Mouse (Mus musculus) lung, embryonic 14.5 days (tissue): ENCODE measurements around the gene Tmtc1. TPM values are rescaled to one million over a fixed set of nuclear protein-coding genes. Genes with fewer than 3 reads are reported as not detected.
A peak's percentile ranks its signal among the peaks of the same experiment; 100 is the strongest.

Source experiments
- ATAC-seq: fragments of 200-750 bp; cut with Nextera tagmentation; 2 replicates; pipeline ENCODE4 v1.8.0; 2017; ENCODE audit warnings: mild to moderate bottlenecking, moderate TSS enrichment, moderate library complexity; ENCODE audit not compliant: insufficient read depth
- DNase-seq: peaks from one replicate; pipeline ENCODE4 v3.0.0-alpha.2; 2015
- H3K27ac ChIP-seq: fragments of 300-500 bp; sonication (generic); 2 replicates; pipeline ENCODE4 v1.5.1; 2014; ENCODE audit warnings: low read depth, mild to moderate bottlenecking, moderate library complexity
- H3K27me3 ChIP-seq: fragments of 300-500 bp; sonication (generic); 2 replicates; pipeline ENCODE4 v1.6.1; 2014; ENCODE audit warnings: low read length, control low read depth; ENCODE audit not compliant: insufficient read depth
- H3K36me3 ChIP-seq: fragments of 300-500 bp; sonication (generic); 2 replicates; pipeline ENCODE4 v1.6.1; 2014; ENCODE audit warnings: control low read depth; ENCODE audit not compliant: insufficient read depth
- H3K4me1 ChIP-seq: fragments of 300-500 bp; sonication (generic); 2 replicates; pipeline ENCODE4 v1.6.1; 2014; ENCODE audit warnings: antibody characterized with exemption, control low read depth; ENCODE audit not compliant: insufficient read depth
- H3K4me2 ChIP-seq: fragments of 300-500 bp; sonication (generic); 2 replicates; pipeline ENCODE4 v1.6.1; 2014; ENCODE audit warnings: mild to moderate bottlenecking
- H3K4me3 ChIP-seq: fragments of 300-500 bp; sonication (generic); 2 replicates; pipeline ENCODE4 v1.5.1; 2014; ENCODE audit warnings: low read depth, low read length
- H3K9ac ChIP-seq: fragments of 300-500 bp; sonication (generic); 2 replicates; pipeline ENCODE4 v1.6.1; 2014
- H3K9me3 ChIP-seq: fragments of 300-500 bp; sonication (generic); 2 replicates; pipeline ENCODE4 v1.6.1; 2016; ENCODE audit warnings: low read depth, low read length, control low read depth
- CTCF ChIP-seq: IDR thresholded peaks from 2 replicates; pipeline ENCODE4 v1.5.1; 2016; ENCODE audit warnings: antibody characterized with exemption, low read depth
- WGBS: fragments of 180-500 bp; shearing (Covaris S2); extraction: QIAGEN DNeasy Blood & Tissue Kit; methylation state at CpG from one replicate; pipeline ENCODE4 v1.1.7; 2014; 5-methylcytosine and 5-hydroxymethylcytosine counted together
- polyA plus RNA-seq: library from polyadenylated mRNA; unstranded; fragments of >200 nt; fragmentation: Nextera tagmentation; extraction: Ambion mirVana; gene quantifications from 2 replicates; pipeline ENCODE4 v1.2.1, GENCODE M21; 2014

The Tmtc1 gene
- polyA plus RNA-seq, 1 experiment from 2014 or later = 3.6 TPM

DNA sequence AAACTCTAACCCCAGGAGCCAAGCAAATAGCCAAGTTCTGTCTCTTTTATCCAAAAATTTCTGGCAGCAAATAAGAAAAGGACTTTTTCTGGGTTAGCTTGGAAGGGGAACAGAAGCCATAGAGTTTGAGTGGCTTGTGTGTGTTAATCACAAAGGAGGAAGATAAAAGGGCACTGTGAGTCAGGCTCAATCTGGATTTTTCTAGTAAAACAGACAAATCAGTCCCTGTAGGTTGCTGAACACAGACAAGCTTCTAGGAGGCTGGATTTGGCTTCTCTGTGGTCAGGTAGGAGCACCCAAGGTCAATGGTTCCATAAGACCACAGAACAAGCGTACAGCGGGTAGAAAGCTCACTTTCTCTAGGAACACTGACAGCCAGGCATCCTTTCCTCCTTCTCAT lies 141.9 kb downstream of the Tmtc1 start:
- H3K9me3 ChIP-seq = no peaks in the 10 kb centered on the region
- ATAC-seq = no peak
- 87% methylated on average over 2 of the region's 2 CpGs for WGBS
- H3K27ac ChIP-seq = no peak overlapping the region
- no peaks in the 10 kb centered on the region for H3K4me1 ChIP-seq
- no peaks in the 10 kb centered on the region for H3K27me3 ChIP-seq
- no peak for DNase-seq
- H3K9ac ChIP-seq = no peak overlapping the region
- H3K4me3 ChIP-seq = no peak overlapping the region
- no peak overlapping the region for H3K4me2 ChIP-seq
- no peaks in the 10 kb centered on the region for H3K36me3 ChIP-seq
- TF ChIP-seq CTCF = no peak

DNA sequence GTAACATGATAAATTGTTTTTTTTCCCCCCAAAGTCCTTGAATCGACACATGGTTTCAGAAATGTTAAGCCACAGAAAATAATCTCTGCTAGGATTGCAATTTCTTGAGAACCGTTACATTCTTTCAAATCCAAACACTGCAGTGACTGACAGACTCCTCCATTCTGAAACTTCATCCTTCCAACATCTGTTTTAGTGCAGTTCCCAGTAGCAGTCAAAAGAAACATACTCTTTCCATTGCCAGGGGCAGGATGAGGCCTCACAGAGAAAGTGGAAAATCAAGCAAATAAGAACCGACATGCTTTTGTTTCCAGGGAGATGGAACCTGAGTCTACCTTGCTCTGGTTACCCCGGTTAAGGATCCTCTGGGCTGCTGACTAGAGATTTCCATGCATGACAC lies 147.1 kb downstream of the Tmtc1 start:
- Histone ChIP-seq H3K27me3 (no peaks in the 10 kb centered on the region), H3K27ac (no peak overlapping the region), H3K9ac (no peak overlapping the region), H3K9me3 (no peaks in the 10 kb centered on the region), H3K4me1 (no peaks in the 10 kb centered on the region), H3K4me3 (no peak overlapping the region), H3K4me2 (no peak overlapping the region), H3K36me3 (no peaks in the 10 kb centered on the region)
- DNase-seq (no peak), ATAC-seq (no peak)
- WGBS = 38% methylated on average over 4 of the region's 4 CpGs
- no peak for TF ChIP-seq CTCF

DNA sequence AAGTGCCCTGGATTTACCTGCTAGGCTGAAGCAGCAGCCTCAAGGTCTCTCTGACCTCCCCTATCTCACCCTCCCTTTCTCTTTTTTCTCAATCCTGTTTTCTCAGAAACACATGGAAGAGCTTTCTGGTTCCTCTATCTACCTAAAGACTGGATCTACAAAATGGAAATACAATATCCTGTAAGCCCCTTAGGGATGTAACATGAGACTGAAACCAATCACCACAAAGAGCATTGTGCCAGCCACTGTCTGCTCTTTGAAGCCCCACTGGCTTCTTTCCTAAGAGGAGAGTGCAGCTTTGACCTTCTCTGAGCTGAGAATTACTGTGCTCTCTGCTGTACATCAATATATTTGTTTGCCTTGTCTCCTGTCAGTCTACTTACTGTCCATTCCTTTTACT lies 147.8 kb downstream of the Tmtc1 start:
- Histone ChIP-seq H3K27ac (no peak overlapping the region), H3K9ac (no peak overlapping the region), H3K4me1 (no peaks in the 10 kb centered on the region), H3K36me3 (no peaks in the 10 kb centered on the region), H3K4me3 (no peak overlapping the region), H3K9me3 (no peaks in the 10 kb centered on the region), H3K27me3 (no peaks in the 10 kb centered on the region), H3K4me2 (no peak overlapping the region)
- DNase-seq (no peak), ATAC-seq (no peak)
- no peak for TF ChIP-seq CTCF

DNA sequence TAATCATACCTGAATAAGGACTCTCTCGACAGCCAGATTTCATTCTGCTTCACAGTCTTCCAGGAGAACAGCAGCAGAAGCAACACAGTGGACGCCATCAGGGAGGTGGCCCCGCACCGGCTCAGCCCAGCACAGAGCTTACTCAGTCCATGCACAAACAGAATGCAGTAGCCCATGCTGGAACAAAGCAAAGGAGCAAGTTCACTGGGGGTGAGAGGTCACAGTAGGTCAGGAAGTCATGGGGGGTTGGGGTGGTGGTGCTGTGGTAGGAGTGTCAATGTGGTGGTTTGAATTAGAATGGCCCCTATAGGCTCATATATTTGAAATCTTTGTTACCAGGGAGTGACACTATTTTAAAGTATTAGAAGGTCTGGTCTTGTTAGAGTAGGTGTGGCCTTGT lies 149.7 kb downstream of the Tmtc1 start:
- 46% methylated on average over 4 of the region's 4 CpGs for WGBS

DNA sequence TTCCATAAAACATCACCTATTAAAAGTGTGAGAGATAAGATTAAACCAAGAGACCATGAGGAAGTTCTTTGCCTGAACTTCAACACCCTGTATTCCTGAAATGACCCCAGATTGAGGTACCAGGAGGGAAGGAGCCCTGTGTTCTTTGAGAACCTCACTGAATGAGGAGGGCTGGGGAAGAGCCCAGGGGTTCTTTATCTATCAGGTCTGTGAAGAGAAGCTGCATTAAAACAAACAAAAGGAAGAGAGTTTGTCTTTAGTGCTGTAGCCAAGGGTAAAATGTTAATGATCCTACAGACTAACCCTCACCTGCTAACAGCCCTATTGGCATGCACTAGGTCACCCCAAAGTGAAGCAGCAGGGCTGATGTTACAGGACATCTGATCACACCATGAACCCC lies 153.3 kb downstream of the Tmtc1 start:
- H3K4me2 ChIP-seq = no peak overlapping the region
- H3K4me3 ChIP-seq = no peak overlapping the region
- H3K9me3 ChIP-seq = no peaks in the 10 kb centered on the region
- DNase-seq = no peak
- no peak overlapping the region for H3K27ac ChIP-seq
- H3K9ac ChIP-seq = no peak overlapping the region
- H3K27me3 ChIP-seq = no peaks in the 10 kb centered on the region
- H3K36me3 ChIP-seq = no peaks in the 10 kb centered on the region
- ATAC-seq = no peak
- no peaks in the 10 kb centered on the region for H3K4me1 ChIP-seq
- TF ChIP-seq CTCF = no peak

More for the DNA sequence above, 149.7 kb downstream of the Tmtc1 start:
- no peak for TF ChIP-seq CTCF
- Histone ChIP-seq H3K4me1 (no peaks in the 10 kb centered on the region), H3K36me3 (no peaks in the 10 kb centered on the region), H3K27me3 (no peaks in the 10 kb centered on the region), H3K4me2 (no peak overlapping the region), H3K9ac (no peak overlapping the region), H3K9me3 (no peaks in the 10 kb centered on the region), H3K4me3 (no peak overlapping the region), H3K27ac (no peak overlapping the region)
- ATAC-seq = no peak
- no peak for DNase-seq

DNA sequence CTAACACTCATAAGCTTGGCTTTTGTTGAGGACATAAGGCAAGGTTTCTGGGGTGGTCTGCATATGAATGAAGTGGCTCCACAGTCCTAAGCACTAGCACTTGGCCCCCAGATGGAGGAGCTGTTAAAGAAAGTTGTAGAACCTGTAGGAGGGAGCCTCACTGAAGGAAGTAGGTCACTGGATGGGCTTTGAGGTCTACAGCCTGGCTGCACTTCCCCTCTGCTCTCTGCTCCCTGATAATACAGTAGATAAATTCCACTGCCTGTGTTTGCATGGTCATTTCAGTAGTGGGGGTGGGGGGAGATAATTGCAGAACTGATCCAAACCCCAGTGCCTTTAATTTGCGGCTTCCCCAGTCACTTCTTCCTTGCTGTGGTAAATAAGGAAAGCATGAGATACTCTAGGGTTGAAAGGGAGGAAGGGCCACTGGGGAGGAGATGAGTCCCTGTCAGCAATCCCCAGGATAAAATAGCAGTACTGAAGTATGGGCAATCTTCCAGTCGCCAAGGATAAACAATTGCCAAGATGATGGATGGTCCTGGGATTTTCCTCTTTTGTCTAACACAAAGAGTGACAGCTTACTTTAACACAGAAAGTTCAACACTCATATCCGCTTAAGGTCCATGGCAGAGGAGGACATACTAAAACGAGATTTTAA lies 160.8 kb downstream of the Tmtc1 start:
- no peak overlapping the region for H3K9ac ChIP-seq
- WGBS = 17% methylated on average over 4 of the region's 4 CpGs
- no peaks in the 10 kb centered on the region for H3K36me3 ChIP-seq
- DNase-seq = peak; percentile 84
- peaks cover 3% of the 10 kb centered on the region; the same call in 1 of the 2 replicates for H3K4me1 ChIP-seq
- ATAC-seq = peak; percentile 81
- no peak overlapping the region for H3K27ac ChIP-seq
- H3K4me2 ChIP-seq = no peak overlapping the region
- no peak for TF ChIP-seq CTCF
- H3K27me3 ChIP-seq = no peaks in the 10 kb centered on the region
- no peak overlapping the region for H3K4me3 ChIP-seq
- H3K9me3 ChIP-seq = no peaks in the 10 kb centered on the region

DNA sequence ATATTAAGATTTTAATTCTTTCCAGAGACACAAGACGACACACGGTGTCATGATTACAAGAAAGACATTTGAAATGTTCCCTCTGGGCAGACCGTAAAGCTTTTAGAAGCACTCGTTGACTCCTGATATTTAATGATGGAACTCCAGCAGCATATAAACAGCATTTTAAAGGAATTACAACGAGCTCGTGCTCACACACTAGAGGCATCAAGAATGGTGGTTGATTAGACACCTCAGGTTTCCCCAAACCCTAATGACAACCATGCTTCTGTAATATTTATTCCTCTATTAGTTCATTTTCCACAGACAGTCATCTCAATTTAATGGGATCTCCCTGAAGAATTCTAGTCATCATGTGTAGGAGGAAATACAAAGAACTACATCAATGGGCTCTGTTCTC lies 164.9 kb downstream of the Tmtc1 start:
- TF ChIP-seq CTCF = no peak
- 76% methylated on average over 6 of the region's 6 CpGs for WGBS
- H3K4me3 ChIP-seq = no peak overlapping the region

DNA sequence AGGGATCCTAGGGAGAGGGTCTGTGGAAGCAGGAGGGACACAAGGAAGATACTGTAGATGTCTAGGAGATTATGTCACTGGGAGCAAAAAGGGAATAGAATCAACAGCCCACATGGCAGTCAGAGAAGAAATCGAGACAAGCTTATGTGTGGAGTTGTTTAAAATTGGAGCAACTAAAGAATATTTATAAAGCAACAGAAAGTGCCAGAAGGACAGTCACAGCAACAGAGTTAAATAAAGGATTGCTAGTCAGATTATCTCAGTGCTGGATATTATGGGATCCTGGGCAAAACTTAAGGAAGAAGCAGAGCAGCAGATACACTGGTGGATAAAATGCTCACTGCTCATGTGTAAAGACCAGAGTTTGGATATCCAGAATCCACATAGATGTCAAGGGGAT lies 167.8 kb downstream of the Tmtc1 start:
- Histone ChIP-seq H3K9ac (no peak overlapping the region), H3K36me3 (no peaks in the 10 kb centered on the region), H3K4me3 (no peak overlapping the region), H3K27me3 (no peaks in the 10 kb centered on the region), H3K9me3 (no peaks in the 10 kb centered on the region), H3K4me2 (no peak overlapping the region), H3K4me1 (no peaks in the 10 kb centered on the region), H3K27ac (no peak overlapping the region)
- 75% methylated on average over 1 of the region's 1 CpGs for WGBS
- ATAC-seq (no peak), DNase-seq (no peak)
- no peak for TF ChIP-seq CTCF

More for the DNA sequence above, 164.9 kb downstream of the Tmtc1 start:
- ATAC-seq (no peak), DNase-seq (no peak)
- Histone ChIP-seq H3K9ac (no peak overlapping the region), H3K9me3 (no peaks in the 10 kb centered on the region), H3K36me3 (no peaks in the 10 kb centered on the region), H3K27me3 (no peaks in the 10 kb centered on the region), H3K4me2 (no peak overlapping the region), H3K4me1 (peaks cover 3% of the 10 kb centered on the region; the same call in 1 of the 2 replicates), H3K27ac (no peak overlapping the region)
